In the genomic region with DNA sequence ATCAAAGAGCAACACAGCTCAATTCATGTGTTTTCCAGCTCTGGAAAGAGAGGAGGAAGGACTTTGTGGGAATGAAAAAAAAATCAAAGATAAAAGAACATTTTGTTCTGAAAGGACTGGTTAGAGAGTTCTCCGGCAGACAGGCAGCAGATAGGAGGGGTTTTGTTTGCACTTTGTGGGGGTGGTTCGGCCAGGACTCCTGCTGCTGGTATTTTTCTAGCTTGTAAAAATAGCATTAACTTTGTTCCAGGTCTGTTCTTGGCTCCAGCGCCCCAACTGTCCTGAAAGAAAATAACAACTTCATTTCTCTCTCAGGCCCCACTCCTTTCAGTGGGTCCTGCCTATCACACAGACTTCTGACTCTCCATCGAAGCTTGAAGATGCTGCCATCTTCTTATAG, we compare ENCODE assay signal across 8 mouse cellular contexts.
DNase-seq lines count a peak whose midpoint lies in the region; ATAC-seq lines count a peak whose summit lies in the region.

No protein-coding gene starts in this region.

- ATAC-seq in midbrain, embryonic 11.5 days (ENCODE audit: low FRiP score): no peak
- ATAC-seq in midbrain, embryonic 16.5 days: no peak
- ATAC-seq in intestine, embryonic 14.5 days (replicated peaks; ENCODE audit: low FRiP score, low TSS enrichment, low read depth): no peak
- ATAC-seq in liver, embryonic 16.5 days (ENCODE audit: low read depth): peak; percentile 41
- ATAC-seq in CD4-positive, CD25-positive, alpha-beta regulatory T cell, adult 4 months: no peak

- H3K9ac ChIP-seq in midbrain, embryonic 11.5 days (ENCODE audit: low read length): no peak overlapping the region
- H3K9ac ChIP-seq in midbrain, embryonic 16.5 days (ENCODE audit: low read depth, low read length): no peak overlapping the region
- H3K9ac ChIP-seq in intestine, embryonic 14.5 days (ENCODE audit: low read length): no peak overlapping the region
- H3K9ac ChIP-seq in liver, embryonic 16.5 days (ENCODE audit: low read depth, low read length): no peak overlapping the region

- H3K27me3 ChIP-seq in midbrain, embryonic 11.5 days (ENCODE audit: control insufficient read depth, insufficient read depth, low read length): no peaks in the 10 kb centered on the region
- H3K27me3 ChIP-seq in midbrain, embryonic 16.5 days (ENCODE audit: control insufficient read depth, insufficient read depth, low read depth, low read length): no peaks in the 10 kb centered on the region
- no peaks in the 10 kb centered on the region for H3K27me3 ChIP-seq in intestine, embryonic 14.5 days (replicated peaks; ENCODE audit: control insufficient read depth, insufficient read depth, low read length)
- H3K27me3 ChIP-seq in liver, embryonic 16.5 days (ENCODE audit: control insufficient read depth, insufficient read depth, low read depth, low read length): no peaks in the 10 kb centered on the region

- H3K4me3 ChIP-seq in midbrain, embryonic 11.5 days (ENCODE audit: low read depth, low read length): no peak overlapping the region
- H3K4me3 ChIP-seq in midbrain, embryonic 16.5 days (ENCODE audit: low read depth, low read length): no peak overlapping the region
- H3K4me3 ChIP-seq in intestine, embryonic 14.5 days (ENCODE audit: low read depth, low read length): no peak overlapping the region
- H3K4me3 ChIP-seq in liver, embryonic 16.5 days (ENCODE audit: low read depth, low read length): no peak overlapping the region

- no peak overlapping the region for H3K4me2 ChIP-seq in midbrain, embryonic 11.5 days
- H3K4me2 ChIP-seq in midbrain, embryonic 16.5 days (ENCODE audit: low read length): no peak overlapping the region
- no peak overlapping the region for H3K4me2 ChIP-seq in intestine, embryonic 14.5 days (ENCODE audit: low read length)
- H3K4me2 ChIP-seq in liver, embryonic 16.5 days (ENCODE audit: low read depth, low read length): no peak overlapping the region

- 48% methylated on average over 4 of the region's 4 CpGs for WGBS in midbrain, embryonic 11.5 days
- 34% methylated on average over 4 of the region's 4 CpGs for WGBS in midbrain, embryonic 16.5 days
- 34% methylated on average over 4 of the region's 4 CpGs for WGBS in intestine, embryonic 14.5 days
- 39% methylated on average over 4 of the region's 4 CpGs for WGBS in liver, embryonic 16.5 days (ENCODE audit: insufficient replicate concordance)

- no peaks in the 10 kb centered on the region for H3K4me1 ChIP-seq in midbrain, embryonic 11.5 days (ENCODE audit: control insufficient read depth, insufficient read depth, low read length)
- no peaks in the 10 kb centered on the region for H3K4me1 ChIP-seq in midbrain, embryonic 16.5 days (ENCODE audit: control insufficient read depth, insufficient read depth, low read length)
- H3K4me1 ChIP-seq in intestine, embryonic 14.5 days (replicated peaks; ENCODE audit: control insufficient read depth, insufficient read depth, low read length): peaks cover 24% of the 10 kb centered on the region
- H3K4me1 ChIP-seq in liver, embryonic 16.5 days (ENCODE audit: control insufficient read depth, low read depth, low read length): peaks cover 4% of the 10 kb centered on the region

- no peaks in the 10 kb centered on the region for H3K9me3 ChIP-seq in midbrain, embryonic 11.5 days (ENCODE audit: control insufficient read depth, low read length)
- H3K9me3 ChIP-seq in midbrain, embryonic 16.5 days (replicated peaks; ENCODE audit: control insufficient read depth, low read length, poor library complexity, severe bottlenecking): no peaks in the 10 kb centered on the region
- no peaks in the 10 kb centered on the region for H3K9me3 ChIP-seq in intestine, embryonic 14.5 days (ENCODE audit: control insufficient read depth, low read length)
- no peaks in the 10 kb centered on the region for H3K9me3 ChIP-seq in liver, embryonic 16.5 days (replicated peaks; ENCODE audit: control insufficient read depth, low read length)

- peak; percentile 15 for DNase-seq in adrenal gland, postnatal 10 days
- DNase-seq in adrenal gland, adult 8-10 months: no peak
- peak; percentile 80 for DNase-seq in midbrain, embryonic 11.5 days (ENCODE audit: low spot score, missing footprints)
- no peak for DNase-seq in intestine, embryonic 14.5 days (ENCODE audit: low spot score)
- no peak for DNase-seq in retina, embryonic 14.5 days (ENCODE audit: low spot score)

- H3K27ac ChIP-seq in midbrain, embryonic 11.5 days (ENCODE audit: low read depth, low read length): no peak overlapping the region
- no peak overlapping the region for H3K27ac ChIP-seq in midbrain, embryonic 16.5 days (ENCODE audit: low read length)
- H3K27ac ChIP-seq in intestine, embryonic 14.5 days (ENCODE audit: low read depth): peak overlapping the region; percentile 22; the same call in 1 of the 2 replicates
- H3K27ac ChIP-seq in liver, embryonic 16.5 days (ENCODE audit: low read length): peak overlapping the region; percentile 80

- H3K36me3 ChIP-seq in midbrain, embryonic 11.5 days (ENCODE audit: control insufficient read depth, insufficient read depth, low read length): no peaks in the 10 kb centered on the region
- H3K36me3 ChIP-seq in midbrain, embryonic 16.5 days (ENCODE audit: control insufficient read depth, insufficient read depth, low read length): no peaks in the 10 kb centered on the region
- no peaks in the 10 kb centered on the region for H3K36me3 ChIP-seq in intestine, embryonic 14.5 days (ENCODE audit: control insufficient read depth, insufficient read depth, low read length)
- H3K36me3 ChIP-seq in liver, embryonic 16.5 days (ENCODE audit: control insufficient read depth, insufficient read depth): no peaks in the 10 kb centered on the region

Comparison
In these comparisons a context has a peak if more than half of its experiments do, and no peak if none do; other contexts are left out.
1. DNase-seq: peak in adrenal gland, postnatal 10 days (single experiment) and midbrain, embryonic 11.5 days (single experiment); none in adrenal gland, adult 8-10 months (single experiment), intestine, embryonic 14.5 days (single experiment) and retina, embryonic 14.5 days (single experiment).
2. H3K27ac ChIP-seq: peak in intestine, embryonic 14.5 days (single experiment) and liver, embryonic 16.5 days (single experiment); none in midbrain, embryonic 11.5 days (single experiment) and midbrain, embryonic 16.5 days (single experiment).